ENCODE assay signal across 8 mouse cellular contexts in the genomic region with DNA sequence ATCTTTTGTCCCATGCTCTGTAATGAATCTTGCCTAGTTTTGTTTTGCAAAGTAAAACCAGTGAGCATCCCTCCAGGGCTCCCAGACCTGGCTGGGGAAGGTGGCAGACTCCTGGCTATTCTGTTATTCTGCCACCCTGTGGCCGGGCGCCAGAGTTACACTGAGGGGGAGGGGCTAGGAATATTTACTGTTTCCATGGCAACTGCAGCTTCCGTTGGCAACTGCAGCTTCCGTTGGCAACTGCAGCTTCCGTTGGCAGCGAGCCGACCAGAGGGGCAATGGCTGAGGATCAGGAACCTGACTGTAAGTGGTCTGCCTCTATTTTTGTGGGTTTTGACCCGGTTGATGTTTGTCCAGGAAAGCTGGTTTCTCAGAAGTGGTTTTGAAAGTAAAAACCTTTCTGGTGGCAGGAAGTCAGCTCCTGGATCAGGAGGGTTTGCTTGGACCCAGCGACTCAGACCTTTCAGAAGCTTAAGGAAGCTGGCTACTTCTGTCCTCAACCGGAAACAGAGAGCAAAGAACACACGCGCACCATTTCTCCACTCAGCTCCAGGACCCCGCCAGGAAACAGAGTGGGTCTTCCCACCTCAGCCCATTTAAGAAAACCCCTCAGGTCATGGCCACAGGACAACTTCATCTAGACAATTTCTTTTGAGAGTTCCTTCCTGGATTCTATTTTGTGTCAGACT. TPM values are rescaled to one million over a fixed set of nuclear protein-coding genes. Genes with fewer than 3 reads are reported as not detected.
DNase-seq lines count a peak whose midpoint lies in the region; ATAC-seq and TF ChIP-seq lines count a peak whose summit lies in the region.

A gene (plus strand): TSS at position 215 of the 689 bp plus-strand sequence.

- peak within 1 kb of the TSS; percentile 34 for H3K4me3 ChIP-seq in embryonic facial prominence, embryonic 14.5 days (ENCODE audit: low read depth, low read length)
- peak within 1 kb of the TSS; percentile 53 for H3K4me3 ChIP-seq in heart, embryonic 10.5 days
- H3K4me3 ChIP-seq in kidney, embryonic 14.5 days (ENCODE audit: low read length) = peak within 1 kb of the TSS; percentile 33
- peak within 1 kb of the TSS; percentile 19 for H3K4me3 ChIP-seq in limb, embryonic 14.5 days (replicated peaks; ENCODE audit: low read length)
- peak within 1 kb of the TSS; percentile 45 for H3K4me3 ChIP-seq in midbrain, embryonic 16.5 days (ENCODE audit: low read depth, low read length)

- H3K4me1 ChIP-seq in embryonic facial prominence, embryonic 14.5 days (ENCODE audit: control insufficient read depth, insufficient read depth, low read length) = peaks cover 8% of the 10 kb centered on the region; the same call in 1 of the 2 replicates
- H3K4me1 ChIP-seq in heart, embryonic 10.5 days = 0 out of 2 replicates have a peak, but pooled peaks cover 6% of the 10 kb centered on the region
- no peaks in the 10 kb centered on the region for H3K4me1 ChIP-seq in kidney, embryonic 14.5 days (ENCODE audit: control insufficient read depth, insufficient read depth, low read length)
- peaks cover 8% of the 10 kb centered on the region for H3K4me1 ChIP-seq in limb, embryonic 14.5 days (ENCODE audit: control insufficient read depth, insufficient read depth, low read length)
- peaks cover 9% of the 10 kb centered on the region for H3K4me1 ChIP-seq in midbrain, embryonic 16.5 days (ENCODE audit: control insufficient read depth, insufficient read depth, low read length)

- 3% methylated on average over 13 of the region's 13 CpGs for WGBS in embryonic facial prominence, embryonic 14.5 days
- 8% methylated on average over 13 of the region's 13 CpGs for WGBS in heart, embryonic 10.5 days
- WGBS in kidney, embryonic 14.5 days = 5% methylated on average over 13 of the region's 13 CpGs
- 4% methylated on average over 13 of the region's 13 CpGs for WGBS in limb, embryonic 14.5 days
- 2% methylated on average over 13 of the region's 13 CpGs for WGBS in midbrain, embryonic 16.5 days

- peak; percentile 74 for DNase-seq in 3T3-L1 (ENCODE audit: low read depth, low spot score)
- peak; percentile 90 to 93 for DNase-seq in adrenal gland, postnatal 36 days
- peak; percentile 83 for DNase-seq in embryonic facial prominence, embryonic 14.5 days (ENCODE audit: low spot score)
- DNase-seq in heart, embryonic 10.5 days (ENCODE audit: low spot score) = peak; percentile 86
- peak; percentile 50 for DNase-seq in limb, embryonic 14.5 days (ENCODE audit: low spot score)
- DNase-seq in spleen, postnatal 10 days (ENCODE audit: low spot score in 2 of 2) = peak; percentile 50 to 82

- ATAC-seq in embryonic facial prominence, embryonic 14.5 days (ENCODE audit: low read depth) = peak; percentile 45; the same call in 1 of the 2 replicates
- peak; percentile 51 for ATAC-seq in kidney, embryonic 14.5 days (ENCODE audit: low FRiP score, low TSS enrichment)
- no peak for ATAC-seq in limb, embryonic 14.5 days (ENCODE audit: low FRiP score, low read depth)
- peak; percentile 65 for ATAC-seq in midbrain, embryonic 16.5 days

- H3K27me3 ChIP-seq in embryonic facial prominence, embryonic 14.5 days (replicated peaks; ENCODE audit: control insufficient read depth, insufficient read depth, low read length) = no peaks in the 10 kb centered on the region
- H3K27me3 ChIP-seq in heart, embryonic 10.5 days (ENCODE audit: insufficient read depth, poor library complexity, severe bottlenecking) = no peaks in the 10 kb centered on the region
- no peaks in the 10 kb centered on the region for H3K27me3 ChIP-seq in kidney, embryonic 14.5 days (ENCODE audit: control insufficient read depth, insufficient read depth, low read length)
- no peaks in the 10 kb centered on the region for H3K27me3 ChIP-seq in limb, embryonic 14.5 days (ENCODE audit: control insufficient read depth, insufficient read depth, low read length)
- no peaks in the 10 kb centered on the region for H3K27me3 ChIP-seq in midbrain, embryonic 16.5 days (ENCODE audit: control insufficient read depth, insufficient read depth, low read depth, low read length)

- no peaks in the 10 kb centered on the region for H3K36me3 ChIP-seq in embryonic facial prominence, embryonic 14.5 days (ENCODE audit: control insufficient read depth, insufficient read depth, low read length)
- 0 out of 2 replicates have a peak, but pooled peaks cover 5% of the 10 kb centered on the region for H3K36me3 ChIP-seq in heart, embryonic 10.5 days
- no peaks in the 10 kb centered on the region for H3K36me3 ChIP-seq in kidney, embryonic 14.5 days (ENCODE audit: control insufficient read depth, insufficient read depth, low read length)
- no peaks in the 10 kb centered on the region for H3K36me3 ChIP-seq in limb, embryonic 14.5 days (ENCODE audit: control insufficient read depth, insufficient read depth, low read length)
- H3K36me3 ChIP-seq in midbrain, embryonic 16.5 days (ENCODE audit: control insufficient read depth, insufficient read depth, low read length) = peaks cover 2% of the 10 kb centered on the region

- H3K4me2 ChIP-seq in embryonic facial prominence, embryonic 14.5 days (ENCODE audit: low read depth, low read length) = peak within 1 kb of the TSS; percentile 48
- peak within 1 kb of the TSS; percentile 44 for H3K4me2 ChIP-seq in kidney, embryonic 14.5 days (replicated peaks; ENCODE audit: low read depth, low read length)
- peak within 1 kb of the TSS; percentile 32 for H3K4me2 ChIP-seq in limb, embryonic 14.5 days (replicated peaks; ENCODE audit: low read depth, low read length, severe bottlenecking)
- H3K4me2 ChIP-seq in midbrain, embryonic 16.5 days (ENCODE audit: low read length) = peak within 1 kb of the TSS; percentile 71

- no peak for TF ChIP-seq POLR2A in limb, embryonic 14.5 days (IDR thresholded peaks at IDR 0.05; ENCODE audit: borderline replicate concordance, extremely low read depth, insufficient read depth, insufficient read length)

- no peak within 1 kb of the TSS for H3K27ac ChIP-seq in embryonic facial prominence, embryonic 14.5 days (replicated peaks; ENCODE audit: low read depth, low read length)
- peak within 1 kb of the TSS; percentile 32; the same call in 1 of the 2 replicates for H3K27ac ChIP-seq in heart, embryonic 10.5 days
- no peak within 1 kb of the TSS for H3K27ac ChIP-seq in kidney, embryonic 14.5 days (ENCODE audit: low read depth, low read length)
- no peak within 1 kb of the TSS for H3K27ac ChIP-seq in limb, embryonic 14.5 days (replicated peaks; ENCODE audit: low read depth, low read length)
- H3K27ac ChIP-seq in midbrain, embryonic 16.5 days (ENCODE audit: low read length) = no peak within 1 kb of the TSS

- peak within 1 kb of the TSS; percentile 51 for H3K9ac ChIP-seq in embryonic facial prominence, embryonic 14.5 days (ENCODE audit: low read depth, low read length)
- H3K9ac ChIP-seq in kidney, embryonic 14.5 days (ENCODE audit: low read depth, low read length) = no peak within 1 kb of the TSS
- no peak within 1 kb of the TSS for H3K9ac ChIP-seq in limb, embryonic 14.5 days (ENCODE audit: low read depth, low read length, severe bottlenecking)
- H3K9ac ChIP-seq in midbrain, embryonic 16.5 days (ENCODE audit: low read depth, low read length) = peak within 1 kb of the TSS; percentile 59

- H3K9me3 ChIP-seq in embryonic facial prominence, embryonic 14.5 days (ENCODE audit: control insufficient read depth, low read length) = no peaks in the 10 kb centered on the region
- no peaks in the 10 kb centered on the region for H3K9me3 ChIP-seq in heart, embryonic 10.5 days
- no peaks in the 10 kb centered on the region for H3K9me3 ChIP-seq in kidney, embryonic 14.5 days (ENCODE audit: control insufficient read depth, low read length)
- no peaks in the 10 kb centered on the region for H3K9me3 ChIP-seq in limb, embryonic 14.5 days (ENCODE audit: control insufficient read depth, low read length)
- H3K9me3 ChIP-seq in midbrain, embryonic 16.5 days (replicated peaks; ENCODE audit: control insufficient read depth, low read length, poor library complexity, severe bottlenecking) = no peaks in the 10 kb centered on the region

RNA-seq across cellular contexts. Expression of the gene that starts here (rescaled TPM):
- total RNA-seq in adrenal gland, postnatal 36 days (2021) = 1 to 10 TPM; 1.4 to 2.2 TPM
- 0.90 and 1.6 TPM in 2 replicates for polyA plus RNA-seq in embryonic facial prominence, embryonic 14.5 days (2014; fragmentation: Nextera tagmentation; extraction: Ambion mirVana)
- 1.2 and 2.1 TPM in 2 replicates for polyA plus RNA-seq in heart, embryonic 10.5 days (2016; fragmentation: Nextera tagmentation; extraction: Ambion mirVana)
- 2.5 and 2.8 TPM in 2 replicates for polyA plus RNA-seq in kidney, embryonic 14.5 days (2014; fragmentation: Nextera tagmentation; extraction: Ambion mirVana)
- 0.77 and 0.98 TPM in 2 replicates for polyA plus RNA-seq in limb, embryonic 14.5 days (2012; rRNA removed)
- polyA plus RNA-seq in limb, embryonic 14.5 days (2014; fragmentation: Nextera tagmentation; extraction: Ambion mirVana) = 0.41 and 0.45 TPM in 2 replicates
- polyA plus RNA-seq in midbrain, embryonic 16.5 days (2015; fragmentation: Nextera tagmentation; extraction: Ambion mirVana) = 3.0 and 3.6 TPM in 2 replicates

Comparison
In these comparisons a context has a peak if more than half of its experiments do, and no peak if none do; other contexts are left out.
1. Peak in DNase-seq, H3K4me3 ChIP-seq and H3K4me2 ChIP-seq in limb, embryonic 14.5 days; RNA of the gene not detected or under 1 TPM.
2. H3K9ac ChIP-seq: peak in embryonic facial prominence, embryonic 14.5 days (single experiment) and midbrain, embryonic 16.5 days (single experiment); none in kidney, embryonic 14.5 days (single experiment) and limb, embryonic 14.5 days (single experiment).
3. Peak in every context shown above with its lines, with median percentiles within 50 percentile points of each other: DNase-seq, H3K4me2 ChIP-seq and H3K4me3 ChIP-seq.